Mouse (Mus musculus): ENCODE data around the gene 1110051M20Rik.

GRCm38 (mm10) chr2:91458673-91459391 lies 14.3 kb upstream of the 1110051M20Rik start:
- no peak for TF ChIP-seq POLR2A (IDR thresholded peaks at IDR 0.05; ENCODE audit: insufficient read depth, low read length)
- TF ChIP-seq EP300 (IDR thresholded peaks at IDR 0.05; ENCODE audit: insufficient read depth, low read depth, low read length): no peak
- TF ChIP-seq CTCF (IDR thresholded peaks at IDR 0.05; ENCODE audit: low read depth, low read length): no peak
